Mouse (Mus musculus): ENCODE measurements around the gene Rad9a.

DNA sequence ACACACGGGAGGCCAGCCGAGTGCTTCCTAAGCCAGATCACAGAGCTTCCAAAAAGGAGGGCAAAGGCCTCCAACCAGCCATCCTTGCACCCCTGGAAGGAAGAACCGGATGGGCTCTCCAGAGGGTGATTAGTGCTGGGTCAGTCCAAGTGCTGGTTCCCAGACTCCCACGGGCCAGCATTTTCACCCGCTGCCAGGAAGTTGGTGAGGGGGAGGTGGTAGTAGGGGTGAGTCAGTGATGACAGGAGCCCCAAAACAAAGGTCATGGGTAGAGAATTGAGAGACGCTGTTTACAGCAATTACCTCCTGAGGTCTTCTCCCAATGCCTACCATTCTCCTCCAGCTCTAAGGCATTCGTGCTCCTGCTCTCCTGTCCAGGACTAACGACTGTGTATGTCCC lies 29.0 kb upstream of the Rad9a start:
- TF ChIP-seq POLR2A (IDR thresholded peaks at IDR 0.05; ENCODE audit: insufficient read length, low read depth), result no peak
- no peak for TF ChIP-seq POLR2AphosphoS2 (IDR thresholded peaks at IDR 0.05; ENCODE audit: insufficient read length, low read depth)
- no peak for TF ChIP-seq MYOD1 (IDR thresholded peaks at IDR 0.05; ENCODE audit: control insufficient read depth in 1 of 3, insufficient read length in 2 of 3, low read depth in 2 of 3)
